Mouse (Mus musculus) left cerebral cortex, postnatal 36 days (tissue): ENCODE data around the gene Dhrs2. TPM values are rescaled to one million over a fixed set of nuclear protein-coding genes. Genes with fewer than 3 reads are reported as not detected.
A peak's percentile ranks its signal among the peaks of the same experiment; 100 is the strongest.

Experiments
- DNase-seq, 2 experiments: peaks; one replicate each; pipeline ENCODE4 v3.0.0; 2021 to 2022; ENCODE audit warnings: low spot score in 2 of 2, mixed read lengths in 1 of 2
- intact Hi-C: fragments of 180-260 bp; cut with DNase I; formaldehyde crosslinking; loops from one replicate; pipeline ENCODE4 v1.15.1; 2025
- total RNA-seq, 2 experiments: library from RNA; stranded (reverse); gene quantifications; 2 replicates each; pipeline ENCODE4 v1.2.3; 2021

Dhrs2 gene
- total RNA-seq, 2 experiments from 2014 or later, result not detected

- intact Hi-C loops, result no loop called here
- DNase-seq, result no peak
Observed at GRCm38 (mm10) chr14:55242664-55243063, 20.9 kb downstream of the Dhrs2 start.

- DNase-seq, result no peak
- intact Hi-C loops, result no loop called here
Observed at GRCm38 (mm10) chr14:55247181-55247580, 25.4 kb downstream of the Dhrs2 start.

GRCm38 (mm10) chr14:55248284-55248683, 26.5 kb downstream of the Dhrs2 start:
- intact Hi-C loops, result no loop called here
- DNase-seq, result no peak

GRCm38 (mm10) chr14:55253580-55253979, 31.8 kb downstream of the Dhrs2 start:
- no peak for DNase-seq
- intact Hi-C loops, result no loop called here

- intact Hi-C loops, result no loop called here
- no peak for DNase-seq
Observed at GRCm38 (mm10) chr14:55255443-55255842, 33.6 kb downstream of the Dhrs2 start.

GRCm38 (mm10) chr14:55271158-55271557, 49.4 kb downstream of the Dhrs2 start:
- peak; percentile 32 to 58 for DNase-seq
- intact Hi-C loops, result loop anchor here (5.0 kb wide), 1 partner anchor 186 kb away; no protein-coding TSS in a partner anchor

- DNase-seq, result no peak
- intact Hi-C loops, result loop anchor here (5.0 kb wide), 1 partner anchor 184 kb away; no protein-coding TSS in a partner anchor
Observed at GRCm38 (mm10) chr14:55273023-55273422, 51.2 kb downstream of the Dhrs2 start.

- no peak for DNase-seq
- intact Hi-C loops, result loop anchor here (5.0 kb wide), 1 partner anchor 182 kb away; no protein-coding TSS in a partner anchor
Observed at GRCm38 (mm10) chr14:55274810-55275209, 53.0 kb downstream of the Dhrs2 start.

GRCm38 (mm10) chr14:55279322-55280069, 57.7 kb downstream of the Dhrs2 start:
- no peak for DNase-seq
- intact Hi-C loops, result no loop called here

Other genes with a start within 250 kb of the Dhrs2 start
- not detected for gene Gm17428, start 245.1 kb upstream of the Dhrs2 start, total RNA-seq
- gene Myh7, start 227.4 kb upstream of the Dhrs2 start, total RNA-seq, result 10 to 100 TPM; 20.1 to 22.2 TPM
- 10 to 100 TPM; 23.5 to 30.8 TPM for gene Ngdn, start 206.6 kb upstream of the Dhrs2 start, total RNA-seq
- 10 to 100 TPM; 31.0 to 52.3 TPM for gene Zfhx2, start 129.7 kb upstream of the Dhrs2 start, total RNA-seq
- 10 to 100 TPM; 24.3 to 29.5 TPM for gene Thtpa, start 127.2 kb upstream of the Dhrs2 start, total RNA-seq
- 10 to 100 TPM in 1 of 2 experiments, 1 to 10 TPM in 1; 6.3 to 20.1 TPM for gene Ap1g2, start 115.4 kb upstream of the Dhrs2 start, total RNA-seq
- 100 to 1,000 TPM; 312 to 354 TPM for gene Jph4, start 105.1 kb upstream of the Dhrs2 start, total RNA-seq